Mouse (Mus musculus): ENCODE data around the gene Gdf11. TPM values are rescaled to one million over a fixed set of nuclear protein-coding genes. Genes with fewer than 3 reads are reported as not detected.

The Gdf11 gene
- total RNA-seq, 2 experiments from 2014 or later, result 0.35 TPM; not detected in 1

DNA sequence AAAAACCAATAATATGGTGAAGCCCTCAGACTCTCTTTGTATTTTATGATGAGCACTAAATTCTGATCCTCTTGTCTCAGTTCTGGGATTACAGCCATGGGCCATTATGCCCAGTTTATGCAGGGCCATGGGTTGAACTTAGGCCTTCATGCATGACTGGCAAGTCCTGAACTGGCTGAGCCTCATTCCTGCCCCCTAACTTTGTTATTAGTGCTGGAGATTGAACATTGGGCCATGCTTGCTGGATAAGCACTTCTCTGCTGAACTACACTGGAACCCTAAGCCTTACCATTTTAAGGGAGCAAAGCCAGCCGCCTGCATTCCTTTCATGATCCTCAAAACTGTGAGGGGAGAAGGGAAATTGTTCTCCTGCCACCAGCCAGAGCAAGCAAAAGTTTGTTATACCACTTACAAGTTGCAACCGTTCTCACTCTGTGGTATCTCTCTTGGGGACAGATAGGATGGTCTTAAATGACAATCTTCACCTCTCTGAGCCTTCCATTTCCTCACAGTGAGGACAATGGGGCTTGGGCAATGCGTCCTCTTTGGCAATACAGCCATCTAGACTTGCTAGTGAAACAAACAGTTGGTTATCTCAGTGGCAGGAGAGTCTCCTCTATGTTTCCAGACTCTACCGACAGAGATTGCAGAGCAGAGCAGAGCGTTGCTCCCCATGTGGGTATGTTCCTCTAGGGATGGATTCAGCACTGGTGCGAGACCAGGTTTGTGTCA lies 8.4 kb upstream of the Gdf11 start:
- ATAC-seq (replicated peaks; ENCODE audit: low FRiP score, low TSS enrichment, poor library complexity, severe bottlenecking), result no peak

DNA sequence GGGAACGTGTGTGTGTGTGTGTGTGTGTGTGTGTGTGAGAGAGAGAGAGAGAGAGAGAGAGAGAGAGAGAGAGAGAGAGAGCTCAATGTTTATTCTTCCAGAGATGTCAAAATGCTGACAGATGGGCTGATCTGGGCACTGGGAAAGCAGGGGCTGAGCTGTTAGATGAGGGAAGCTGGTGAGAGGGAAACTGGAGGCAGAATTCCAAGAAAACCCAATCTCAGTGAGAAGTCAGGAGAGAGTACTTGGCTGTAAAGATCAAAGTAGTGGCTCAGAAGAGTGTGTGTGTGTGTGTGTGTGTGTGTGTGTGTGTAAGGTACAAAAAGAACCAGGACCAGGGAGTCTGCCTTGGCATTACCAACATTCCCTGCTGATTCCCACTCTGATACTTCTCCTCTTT lies 6.0 kb upstream of the Gdf11 start:
- no peak for ATAC-seq (replicated peaks; ENCODE audit: low FRiP score, low TSS enrichment, poor library complexity, severe bottlenecking)

DNA sequence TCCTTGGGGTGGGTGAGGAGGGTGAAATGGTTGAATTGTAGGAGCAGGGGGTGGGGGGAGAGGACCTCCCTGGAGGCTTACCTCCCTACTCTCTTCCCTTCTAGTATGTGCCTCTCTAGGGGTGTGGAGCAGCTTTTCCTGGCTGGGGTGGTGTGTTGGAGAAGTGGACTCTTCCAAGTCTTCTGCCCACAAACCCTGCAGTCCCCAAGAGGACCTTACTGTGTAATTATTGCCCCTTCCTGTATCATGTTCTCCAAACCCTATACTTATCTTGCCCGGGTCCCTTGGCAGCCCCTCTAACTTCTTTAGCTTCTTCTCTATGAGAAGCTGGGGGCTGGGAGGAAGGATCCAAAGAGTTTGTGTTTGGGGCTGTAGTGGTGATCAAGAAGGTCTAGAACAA lies 5.3 kb upstream of the Gdf11 start:
- no peak for ATAC-seq (replicated peaks; ENCODE audit: low FRiP score, low TSS enrichment, poor library complexity, severe bottlenecking)

GRCm38 (mm10) chr10:128895952-128896693 lies 4.6 kb upstream of the Gdf11 start:
- ATAC-seq (replicated peaks; ENCODE audit: low FRiP score, low TSS enrichment, poor library complexity, severe bottlenecking), result peak; percentile 22; the same call in 1 of the 2 replicates

DNA sequence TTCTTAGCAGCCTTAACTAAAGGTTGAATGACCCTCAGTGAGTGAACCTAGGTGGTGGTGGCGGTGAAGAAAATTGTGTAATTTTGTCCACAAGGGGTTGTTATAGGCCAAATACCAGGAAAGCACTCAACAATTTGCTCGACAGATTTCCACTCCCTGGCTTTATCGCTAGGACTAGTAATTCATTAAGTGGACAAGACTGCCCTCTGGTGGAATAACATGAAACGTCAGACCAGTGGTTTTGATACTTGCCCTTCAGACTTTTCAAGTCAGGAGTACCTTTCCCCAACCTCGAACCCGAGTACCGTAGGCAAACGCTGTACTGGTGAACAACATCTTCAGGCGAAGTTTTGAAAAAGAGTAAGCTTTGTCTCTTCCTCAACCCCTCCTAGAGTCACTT lies 3.9 kb upstream of the Gdf11 start:
- ATAC-seq (replicated peaks; ENCODE audit: low FRiP score, low TSS enrichment, poor library complexity, severe bottlenecking), result peak; percentile 73

DNA sequence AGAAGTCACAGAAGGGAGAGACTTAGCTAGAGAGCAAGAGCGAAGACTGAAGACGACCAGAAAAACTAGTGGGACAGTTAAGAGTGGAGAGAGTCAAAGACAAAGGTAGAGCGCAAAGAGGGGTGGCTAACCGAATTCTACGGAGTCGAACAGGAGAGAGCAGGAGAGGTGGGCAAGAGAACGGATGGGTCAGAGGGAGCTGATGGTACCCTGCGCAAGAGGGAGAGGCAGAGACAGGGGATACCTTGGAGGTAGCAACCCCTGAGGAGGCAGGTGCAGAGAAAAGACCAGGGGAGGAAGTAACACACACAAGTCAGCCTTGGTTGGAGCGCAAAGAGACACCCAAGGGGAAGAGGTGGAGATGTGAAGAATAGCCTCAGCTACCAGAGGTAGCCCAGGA lies 728 bp upstream of the Gdf11 start:
- no peak for ATAC-seq (replicated peaks; ENCODE audit: low FRiP score, low TSS enrichment, poor library complexity, severe bottlenecking)

DNA sequence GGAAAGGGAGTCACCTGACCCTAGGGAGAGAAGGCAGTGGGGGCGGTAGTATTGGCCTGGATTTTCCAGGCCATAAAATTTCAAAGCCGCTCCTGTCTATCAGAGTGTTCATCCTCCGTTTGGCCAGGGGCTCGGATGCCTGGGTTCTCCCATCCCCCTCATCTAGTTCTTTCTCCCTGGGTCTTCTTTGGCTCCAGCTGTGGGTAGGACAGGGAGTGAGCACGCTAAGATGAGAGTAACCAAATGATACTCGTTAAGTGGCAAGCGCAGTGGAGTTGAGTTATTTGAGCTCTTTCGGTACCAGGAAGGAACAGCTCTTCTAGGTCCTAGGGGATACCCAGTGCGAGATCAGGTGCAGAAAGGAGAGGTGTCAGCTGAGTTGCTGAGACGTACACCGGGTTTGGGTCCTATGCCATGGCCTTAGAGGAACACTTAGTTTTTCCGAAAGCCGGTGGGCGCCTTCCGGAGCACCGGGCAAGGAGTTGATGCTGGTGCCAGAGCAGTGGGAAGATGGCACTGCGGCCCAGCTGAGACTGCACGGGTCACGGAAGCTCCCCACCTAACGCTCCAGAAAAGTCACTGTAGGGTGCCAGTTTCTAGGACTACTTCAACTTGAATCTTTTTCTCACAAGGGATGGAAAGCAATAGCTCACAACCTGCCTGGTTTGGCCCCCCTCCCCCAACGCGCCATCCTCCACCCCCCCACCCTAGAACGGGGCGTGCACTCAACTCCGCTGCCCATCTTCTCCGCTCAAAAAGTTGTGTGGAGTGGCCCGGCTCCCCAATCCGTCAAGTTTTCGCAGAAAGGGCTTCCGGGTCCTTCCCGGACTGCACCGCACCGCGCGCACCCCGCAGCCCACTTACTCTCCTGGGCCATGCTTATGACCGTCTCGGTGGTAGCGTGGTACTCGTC lies 879 bp downstream of the Gdf11 start:
- no peak for ATAC-seq (replicated peaks; ENCODE audit: low FRiP score, low TSS enrichment, poor library complexity, severe bottlenecking)

- no peak for ATAC-seq (replicated peaks; ENCODE audit: low FRiP score, low TSS enrichment, poor library complexity, severe bottlenecking)
Measured at GRCm38 (mm10) chr10:128889846-128890245, 1.7 kb downstream of the Gdf11 start.

DNA sequence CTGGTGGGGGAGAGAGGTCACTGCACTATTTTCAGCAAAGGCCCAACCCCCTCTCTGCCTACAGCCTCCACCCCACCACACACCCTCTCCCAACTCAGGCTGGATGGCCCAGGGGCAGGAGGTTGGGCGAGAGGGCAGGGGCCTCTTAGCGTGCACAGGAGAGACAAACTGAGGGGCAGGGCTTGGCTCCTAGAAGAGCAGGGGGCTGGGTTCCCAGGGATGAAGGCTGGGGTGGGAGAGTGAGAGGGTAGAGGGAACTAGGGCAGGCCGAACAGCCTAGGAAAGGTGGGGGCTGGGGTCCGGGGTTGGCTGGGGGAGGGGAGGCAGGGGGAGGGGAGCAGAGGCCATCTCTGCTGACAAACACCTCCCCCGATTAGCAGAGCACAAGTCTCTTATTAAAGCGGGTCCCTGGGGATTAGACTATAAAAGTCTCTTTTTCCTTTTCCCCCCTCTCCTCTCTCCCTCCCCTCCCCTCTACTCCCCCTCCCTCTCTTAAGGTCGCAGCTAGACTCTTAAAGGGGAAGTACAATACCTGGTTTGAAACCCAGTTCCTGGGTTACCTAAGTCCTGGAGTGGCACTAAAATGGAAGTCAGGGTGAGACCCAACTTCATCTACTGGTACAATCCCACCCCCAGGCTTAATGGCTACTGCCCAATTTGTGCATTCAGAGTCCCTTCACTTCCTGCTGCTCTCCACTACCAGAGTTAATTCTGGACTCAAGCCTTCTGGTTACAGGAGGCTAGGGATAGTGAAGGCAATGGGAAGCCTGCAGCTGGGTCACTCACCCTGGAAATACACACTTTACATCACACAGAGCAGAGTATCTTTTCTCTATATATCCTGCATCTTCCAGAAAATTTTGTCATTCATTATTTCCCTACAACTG lies 2.3 kb downstream of the Gdf11 start:
- ATAC-seq (replicated peaks; ENCODE audit: low FRiP score, low TSS enrichment, poor library complexity, severe bottlenecking), result no peak

DNA sequence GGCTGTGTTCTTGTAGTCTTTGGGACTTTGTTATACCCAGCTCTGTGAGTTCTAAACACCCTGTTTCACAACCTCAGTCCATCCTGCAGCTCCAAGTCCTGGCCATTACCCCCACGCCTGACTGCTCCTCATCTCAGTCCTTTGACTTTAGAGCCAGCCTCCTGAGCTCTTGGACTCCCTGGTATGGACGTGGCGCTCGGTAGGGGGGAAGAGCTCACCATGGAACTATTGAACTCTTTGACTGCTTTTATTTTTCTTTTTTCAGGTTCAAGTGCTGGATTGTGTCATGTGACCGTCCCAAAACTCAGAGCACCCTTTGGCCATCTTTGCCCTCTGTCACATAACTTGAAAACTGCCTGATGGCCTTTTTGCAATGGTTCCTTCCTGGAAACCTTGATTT lies 9.5 kb downstream of the Gdf11 start:
- ATAC-seq (replicated peaks; ENCODE audit: low FRiP score, low TSS enrichment, poor library complexity, severe bottlenecking), result no peak

- ATAC-seq (replicated peaks; ENCODE audit: low FRiP score, low TSS enrichment, poor library complexity, severe bottlenecking), result no peak
Measured at GRCm38 (mm10) chr10:128878811-128879210, 12.7 kb downstream of the Gdf11 start.

DNA sequence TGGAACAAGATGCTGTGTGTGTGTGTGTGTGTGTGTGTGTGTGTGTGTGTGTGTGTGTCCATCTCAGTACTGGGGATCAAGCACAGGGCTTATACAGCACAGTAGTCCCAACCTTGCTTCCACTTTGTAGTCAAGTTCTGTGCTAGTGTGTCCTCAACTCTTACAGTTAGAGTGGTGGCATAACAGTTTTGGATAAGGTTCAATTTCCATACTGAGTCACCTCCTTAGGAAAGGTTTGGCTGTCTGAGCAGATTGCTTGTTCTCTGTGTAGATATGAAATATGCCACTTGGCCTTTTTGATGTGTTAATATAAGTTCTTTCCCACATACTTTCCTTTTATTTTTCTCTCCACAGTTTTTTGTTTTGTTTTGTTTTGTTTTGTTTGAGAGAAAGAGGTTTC lies 13.2 kb downstream of the Gdf11 start:
- no peak for ATAC-seq (replicated peaks; ENCODE audit: low FRiP score, low TSS enrichment, poor library complexity, severe bottlenecking)

- ATAC-seq (replicated peaks; ENCODE audit: low FRiP score, low TSS enrichment, poor library complexity, severe bottlenecking), result no peak
Measured at GRCm38 (mm10) chr10:128870341-128870740, 21.2 kb downstream of the Gdf11 start.

DNA sequence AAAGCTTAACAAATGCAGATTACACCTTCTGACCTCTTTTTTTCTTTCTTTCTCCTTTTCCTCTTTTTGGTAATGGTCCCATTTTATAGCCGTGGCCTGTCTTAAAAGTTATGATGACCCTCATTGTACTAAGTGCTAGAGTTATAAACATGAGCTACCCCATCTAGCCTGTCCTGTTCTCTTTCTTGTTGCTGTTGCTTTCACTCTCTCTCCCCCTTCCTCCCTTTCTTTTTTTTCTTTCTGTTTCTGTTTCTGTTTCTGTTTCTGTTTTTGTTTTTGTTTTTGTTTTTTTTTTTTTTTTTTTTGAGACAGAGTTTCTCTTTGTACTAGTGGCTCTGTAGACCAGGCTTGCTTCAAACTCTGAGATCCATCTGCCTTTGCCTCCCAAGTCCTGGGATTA lies 25.0 kb downstream of the Gdf11 start:
- ATAC-seq (replicated peaks; ENCODE audit: low FRiP score, low TSS enrichment, poor library complexity, severe bottlenecking), result no peak

- peak; percentile 73; the same call in 1 of the 2 replicates for ATAC-seq (replicated peaks; ENCODE audit: low FRiP score, low TSS enrichment, poor library complexity, severe bottlenecking)
Measured at GRCm38 (mm10) chr10:128866042-128866441, 25.5 kb downstream of the Gdf11 start.

GRCm38 (mm10) chr10:128861176-128861575 lies 30.3 kb downstream of the Gdf11 start:
- ATAC-seq (replicated peaks; ENCODE audit: low FRiP score, low TSS enrichment, poor library complexity, severe bottlenecking), result no peak

DNA sequence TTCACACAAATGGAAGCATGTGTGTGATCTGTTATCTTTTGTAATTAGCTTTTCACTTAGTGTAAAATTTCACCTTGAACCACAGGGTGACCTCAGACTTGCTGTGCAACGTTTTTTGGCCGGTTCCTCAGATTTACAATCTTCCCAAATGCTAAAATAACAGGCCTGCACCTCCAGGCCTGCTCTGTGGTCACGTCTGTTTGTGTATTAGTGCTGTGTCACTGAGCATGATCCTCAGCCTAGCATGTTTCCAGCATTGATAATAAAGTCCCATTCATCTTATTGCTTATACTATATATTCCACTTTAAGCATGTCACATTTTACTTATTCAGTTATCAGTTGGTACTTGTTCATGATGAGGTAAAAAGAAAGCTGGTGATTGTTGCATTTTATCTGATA lies 41.2 kb downstream of the Gdf11 start:
- peak; percentile 64 for ATAC-seq (replicated peaks; ENCODE audit: low FRiP score, low TSS enrichment, poor library complexity, severe bottlenecking)

DNA sequence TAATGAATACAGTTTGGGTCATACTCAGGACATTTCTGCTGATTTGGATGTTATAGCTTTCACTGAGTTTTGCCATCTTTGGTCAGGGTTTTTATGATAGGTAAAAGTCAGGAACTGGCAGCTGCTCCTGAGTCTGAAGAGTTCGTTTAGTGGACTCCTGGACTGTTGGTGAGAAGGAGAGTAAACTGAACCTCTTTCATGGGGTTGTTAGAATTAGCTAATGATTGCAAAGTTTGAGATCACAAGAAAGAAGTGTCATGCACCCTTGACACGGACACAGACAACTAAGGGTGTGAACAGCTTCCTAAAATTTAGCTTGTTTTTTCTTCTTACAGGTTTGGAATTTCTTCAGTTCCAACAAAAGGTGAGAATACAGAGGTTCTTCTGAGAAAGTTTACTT lies 43.1 kb downstream of the Gdf11 start:
- no peak for ATAC-seq (replicated peaks; ENCODE audit: low FRiP score, low TSS enrichment, poor library complexity, severe bottlenecking)

DNA sequence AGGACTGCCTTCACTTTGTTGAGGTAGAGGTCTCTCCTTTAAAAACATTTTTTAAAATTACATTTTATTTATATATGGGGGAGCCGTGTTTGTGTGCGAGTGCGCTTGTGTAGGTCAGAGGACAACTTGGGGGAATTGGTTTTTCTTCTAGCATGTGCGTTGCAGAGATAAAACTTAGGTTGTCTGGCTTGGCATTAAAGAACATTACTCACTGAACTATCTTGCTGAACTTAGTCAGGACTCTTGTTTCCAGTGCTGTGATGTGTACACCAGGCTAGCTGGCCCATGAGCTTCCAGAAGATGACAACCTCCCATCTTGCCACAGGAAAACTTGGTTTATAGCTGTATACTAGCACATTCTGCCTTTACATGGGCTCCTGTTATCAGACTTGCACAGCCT lies 44.9 kb downstream of the Gdf11 start:
- peak; percentile 81 for ATAC-seq (replicated peaks; ENCODE audit: low FRiP score, low TSS enrichment, poor library complexity, severe bottlenecking)
